Mouse (Mus musculus): ENCODE data around the gene Sebox.

GRCm38 (mm10) chr11:78513106-78513790 lies 10.0 kb downstream of the Sebox start:
- TF ChIP-seq POLR2A (IDR thresholded peaks at IDR 0.05; ENCODE audit: borderline replicate concordance, insufficient read depth, low read length) (no peak), CTCF (IDR thresholded peaks at IDR 0.05; ENCODE audit: borderline replicate concordance, insufficient read depth, low read depth, low read length) (no peak)
